Mouse (Mus musculus) cerebellum, postnatal 36 days (tissue): ENCODE measurements around the gene Ankrd26.
"Not testable (repeated sequence)": the region's sequence is repeated elsewhere in the genome, so short reads cannot be mapped to it uniquely, and the experiment has no call there.

Experiments used
- DNase-seq, 2 experiments: peaks; one replicate each; pipeline ENCODE4 v3.0.0; 2021 to 2022; ENCODE audit warnings: mixed read lengths in 2 of 2

Gene Ankrd26

DNA sequence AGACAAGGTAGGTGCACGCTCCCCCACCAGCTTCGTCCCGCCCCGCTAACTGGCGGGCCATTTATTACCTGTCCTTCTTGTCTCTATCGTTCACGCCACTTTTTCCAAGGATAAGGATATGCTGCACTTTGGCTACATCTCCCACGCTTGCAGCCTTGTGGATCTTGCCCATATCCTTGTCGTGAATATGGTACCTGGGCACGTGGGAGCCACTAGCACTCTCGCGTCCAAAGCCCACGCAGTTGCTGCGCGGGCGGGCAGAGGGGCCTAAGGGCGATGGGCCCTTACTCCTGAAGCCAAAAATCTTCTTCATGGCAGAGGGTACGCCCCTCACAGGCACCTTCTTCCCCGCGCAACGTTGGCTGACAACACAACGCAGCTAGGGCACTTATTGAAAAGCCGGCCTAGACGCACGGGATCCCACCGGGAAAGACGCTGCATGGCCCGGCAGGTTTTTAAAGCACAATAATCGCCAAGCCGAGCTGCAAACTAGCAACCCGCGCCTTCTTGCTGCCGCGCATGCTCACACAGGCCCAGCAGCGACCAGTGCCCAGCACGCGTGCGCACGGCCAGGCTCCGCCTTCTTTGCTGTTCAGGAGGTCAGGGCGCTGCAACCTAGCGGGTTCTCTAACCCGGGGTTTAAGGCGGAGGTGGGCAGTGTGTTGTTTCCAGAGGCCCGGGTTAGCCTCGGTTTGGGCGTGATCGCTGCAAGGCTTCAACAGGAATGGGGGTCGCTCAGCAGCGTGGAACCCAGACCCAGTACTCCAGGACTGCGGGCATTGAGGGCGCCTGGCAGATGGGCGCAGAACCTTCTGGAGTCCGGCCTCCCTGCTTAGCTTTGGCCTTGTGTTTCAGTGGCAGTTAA is at the start of gene Ankrd26:
TSS of gene Ankrd26 (minus strand) at position 482 of the 865 bp plus-strand sequence.
- peak; percentile 95 to 96 for DNase-seq

DNA sequence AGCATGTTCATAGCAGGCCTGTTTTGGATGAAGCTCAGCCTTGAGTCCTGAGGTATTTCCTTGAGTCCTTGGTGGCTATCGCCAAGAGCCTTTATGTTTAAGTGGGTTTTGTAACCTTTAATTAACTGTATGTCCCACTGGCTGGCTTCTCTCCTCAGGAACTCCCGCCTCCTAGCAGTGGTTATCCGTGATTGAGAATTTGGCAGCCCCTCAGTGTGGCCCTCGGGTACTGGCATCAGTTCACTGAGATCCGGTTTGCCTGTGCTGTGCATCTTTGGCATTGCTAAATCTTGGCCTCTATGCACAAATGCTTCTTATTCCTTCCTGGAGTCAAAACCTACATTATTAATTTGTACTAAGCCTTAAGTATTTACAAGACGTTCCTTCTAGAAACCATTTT is 46.9 kb upstream of the Ankrd26 start:
- DNase-seq = no peak

DNA sequence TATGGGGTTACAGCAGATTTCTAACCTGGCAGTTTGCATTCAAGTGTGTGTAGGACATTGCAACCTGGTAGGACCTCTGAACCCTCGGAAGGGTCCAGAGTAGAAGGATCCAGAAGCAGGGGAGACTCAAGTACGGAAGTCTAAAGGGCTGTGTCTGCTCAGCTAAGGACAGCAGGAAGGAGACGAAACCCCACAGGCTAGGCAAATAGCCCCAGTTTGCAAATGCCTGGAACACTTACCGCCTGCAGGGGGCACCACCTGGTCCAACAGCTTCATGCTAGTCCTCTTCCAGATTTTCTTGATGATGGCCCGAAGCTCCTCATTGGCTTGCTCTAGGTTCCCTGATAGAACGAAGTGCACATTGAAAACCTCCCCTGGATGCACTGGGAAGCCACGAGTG is 43.9 kb upstream of the Ankrd26 start:
- DNase-seq = peak; percentile 41 to 52

DNA sequence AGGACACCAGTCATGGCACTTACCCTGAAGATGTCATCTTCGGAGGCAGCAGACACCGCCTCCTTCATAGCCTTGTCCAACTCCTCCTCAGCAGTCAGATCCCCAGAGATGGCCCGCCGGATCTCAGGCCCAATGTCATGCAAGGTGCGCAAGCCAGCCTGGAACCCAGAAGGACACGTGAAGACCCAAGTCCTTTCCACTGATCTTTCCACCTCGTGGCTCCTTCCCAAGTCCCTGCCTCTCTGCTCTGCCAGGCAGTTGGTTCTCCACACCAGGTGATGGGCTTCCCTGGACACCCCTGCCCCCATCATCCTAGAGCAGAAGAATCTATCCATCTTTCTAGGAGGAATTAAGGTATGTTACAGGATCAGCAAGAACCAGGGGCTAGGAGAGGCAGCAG is 41.8 kb upstream of the Ankrd26 start:
- no peak for DNase-seq

DNA sequence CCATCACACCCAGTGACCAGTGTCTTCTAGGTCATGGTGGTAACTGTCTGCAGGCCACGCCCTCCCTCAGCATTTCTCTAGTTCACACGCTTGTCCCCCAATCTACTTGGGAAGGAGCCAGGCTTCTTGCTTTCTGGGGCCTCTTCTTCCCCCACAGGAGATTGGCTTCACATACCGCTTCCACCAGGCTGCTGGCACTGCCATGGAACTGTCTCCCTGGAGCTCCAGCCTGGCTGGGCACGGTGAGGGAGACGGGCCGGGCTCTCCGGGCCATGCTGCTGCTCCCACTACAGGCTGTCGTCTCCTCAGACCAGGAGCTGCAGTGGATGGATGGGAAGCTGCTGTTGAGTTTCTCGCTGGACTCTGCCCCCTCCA is 33.6 kb upstream of the Ankrd26 start:
- DNase-seq = peak; percentile 27 to 33

DNA sequence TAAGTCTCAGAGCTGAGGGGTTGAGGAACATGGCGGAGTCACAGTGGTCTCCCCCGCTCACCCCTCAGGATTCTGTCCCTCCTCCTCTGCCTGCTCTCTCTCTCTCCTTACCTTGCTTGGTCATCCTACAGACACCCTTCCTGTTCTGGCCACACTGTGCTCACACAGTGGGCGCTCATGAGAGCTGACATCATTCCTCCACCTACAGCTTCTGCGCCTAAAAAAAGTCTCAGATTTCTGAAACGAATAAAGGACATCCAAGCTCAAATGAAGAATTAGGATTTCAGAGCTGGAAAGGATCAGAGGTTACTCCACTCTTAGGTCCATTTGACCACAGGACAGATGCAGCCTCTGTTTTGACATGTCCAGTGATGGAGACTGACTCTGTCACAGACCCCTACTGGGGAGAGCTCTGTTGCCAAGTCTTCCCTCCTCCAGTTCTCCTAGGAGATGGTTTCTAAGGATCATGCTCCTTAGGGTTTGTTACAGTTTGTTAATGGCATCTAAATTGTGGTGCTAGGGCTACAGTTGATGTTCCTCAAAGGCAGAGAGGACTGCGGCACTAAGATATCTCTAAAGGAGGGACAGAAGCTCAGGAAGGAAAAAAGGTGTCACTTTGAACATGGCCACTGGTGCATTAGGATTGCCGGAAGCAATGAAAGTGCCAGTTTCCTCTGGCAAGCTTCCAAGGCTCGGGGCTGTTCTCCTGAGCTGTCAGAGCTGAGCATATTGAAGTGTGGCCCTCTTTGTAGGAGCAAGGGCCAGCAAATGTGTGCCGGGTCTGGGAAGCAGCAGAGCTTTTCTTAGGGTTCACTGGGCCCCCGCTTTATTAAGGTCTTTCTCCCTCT is 33.0 kb upstream of the Ankrd26 start:
- DNase-seq = peak; percentile 43 to 51

DNA sequence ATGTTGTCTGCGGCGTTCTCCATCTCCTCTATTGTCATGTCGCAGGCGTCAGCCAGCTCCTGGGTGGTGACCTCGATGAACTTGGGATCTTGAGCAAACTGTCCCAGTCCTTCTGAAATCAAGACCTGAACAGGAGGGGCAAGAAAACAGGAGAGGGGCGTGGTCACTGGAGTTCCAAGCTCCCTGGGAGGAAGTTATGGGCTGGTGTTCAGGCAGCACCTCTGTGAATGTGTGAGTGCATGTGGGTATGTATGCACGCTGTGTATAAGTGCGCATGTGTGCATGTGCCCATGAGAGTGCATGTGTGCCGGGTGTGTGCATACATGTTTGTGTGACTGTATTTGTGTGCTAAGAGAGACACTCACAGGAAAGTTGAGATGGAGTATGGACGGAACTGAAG is 32.0 kb upstream of the Ankrd26 start:
- no peak for DNase-seq

DNA sequence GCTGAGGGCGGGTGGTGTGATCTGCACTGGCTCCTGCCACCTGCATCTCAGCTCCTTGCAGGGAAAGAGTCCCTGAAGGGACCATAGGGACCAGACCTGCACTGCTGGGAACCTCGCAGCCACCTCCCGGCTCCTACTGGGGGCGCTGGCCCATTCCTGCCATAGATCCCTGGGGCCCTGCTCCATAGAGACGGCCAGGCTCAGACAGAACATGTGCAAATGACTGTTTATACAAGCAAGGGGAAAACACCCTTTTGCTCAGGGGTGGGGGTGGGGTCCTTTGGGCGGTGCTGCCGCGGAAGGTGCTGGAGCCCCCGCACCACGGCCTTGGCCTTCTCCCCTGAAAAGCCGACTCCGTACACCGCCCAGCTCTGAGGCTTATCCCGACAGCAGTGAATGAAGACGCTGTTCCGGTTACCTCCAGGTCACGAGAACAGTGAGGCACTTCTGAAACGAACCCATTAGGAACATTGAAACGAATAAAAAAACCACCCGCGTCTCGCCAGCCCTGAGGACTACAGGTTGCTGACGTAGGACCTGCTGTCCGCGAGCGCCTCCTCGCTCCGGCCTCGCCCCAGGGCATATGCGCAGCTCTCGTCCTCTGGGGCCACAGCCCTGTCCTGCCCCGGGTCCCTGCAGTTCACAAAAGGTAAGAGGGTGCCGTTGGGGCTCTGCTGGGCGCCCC is 31.5 kb upstream of the Ankrd26 start:
- no peak for DNase-seq

DNA sequence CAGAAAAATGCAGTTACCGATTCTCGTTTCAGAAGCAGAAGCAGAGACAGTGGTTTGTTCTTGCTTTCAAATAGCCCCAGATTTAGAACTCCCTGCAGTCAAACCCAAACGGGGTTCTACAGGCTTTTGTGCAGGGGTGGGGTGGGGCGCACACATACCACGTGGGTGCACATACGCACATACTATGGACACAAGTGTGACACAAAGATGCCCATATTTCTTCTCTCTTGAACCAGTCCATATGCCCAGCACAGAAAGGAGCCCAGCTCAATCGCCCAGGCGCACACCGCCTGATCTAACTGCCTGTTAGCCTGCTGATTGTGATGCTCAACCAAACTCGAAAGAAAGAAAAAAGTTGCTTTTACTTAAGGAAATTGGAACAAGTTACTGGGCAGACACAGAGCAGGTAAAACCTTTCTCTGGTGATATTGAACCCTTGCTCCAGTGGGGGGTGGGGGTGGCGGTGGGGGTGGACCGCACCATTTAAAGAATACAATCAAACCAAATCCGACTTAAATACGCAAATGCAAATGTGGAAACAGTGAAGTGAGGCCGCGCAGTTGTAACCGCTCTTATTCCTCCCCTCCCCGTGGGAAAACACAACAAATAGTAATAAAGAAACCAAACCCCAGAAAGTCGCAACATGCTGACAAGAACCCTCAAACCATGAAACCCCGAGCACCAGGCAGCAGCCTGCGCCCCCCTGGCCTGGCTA is 30.8 kb upstream of the Ankrd26 start:
- DNase-seq = no peak

DNA sequence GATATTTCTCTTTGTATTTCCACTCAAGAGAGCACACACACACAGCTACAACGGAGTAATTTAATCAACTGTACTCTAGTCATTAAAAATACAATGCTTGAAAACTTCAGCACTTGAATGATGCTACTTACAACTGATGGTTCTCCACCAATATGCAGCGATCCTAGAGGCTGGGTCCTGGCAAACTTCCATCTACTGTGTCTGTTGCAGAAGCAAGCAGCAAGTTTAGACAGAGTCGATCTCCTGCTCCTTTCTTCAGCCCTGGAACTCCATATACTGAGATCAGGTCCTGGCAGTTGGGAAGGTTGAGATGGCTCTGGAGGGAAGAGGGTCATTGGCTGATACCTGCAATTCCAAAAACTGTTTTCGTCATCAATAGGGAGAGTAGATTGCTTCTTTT is 16.7 kb upstream of the Ankrd26 start:
- DNase-seq = not testable (repeated sequence)

DNA sequence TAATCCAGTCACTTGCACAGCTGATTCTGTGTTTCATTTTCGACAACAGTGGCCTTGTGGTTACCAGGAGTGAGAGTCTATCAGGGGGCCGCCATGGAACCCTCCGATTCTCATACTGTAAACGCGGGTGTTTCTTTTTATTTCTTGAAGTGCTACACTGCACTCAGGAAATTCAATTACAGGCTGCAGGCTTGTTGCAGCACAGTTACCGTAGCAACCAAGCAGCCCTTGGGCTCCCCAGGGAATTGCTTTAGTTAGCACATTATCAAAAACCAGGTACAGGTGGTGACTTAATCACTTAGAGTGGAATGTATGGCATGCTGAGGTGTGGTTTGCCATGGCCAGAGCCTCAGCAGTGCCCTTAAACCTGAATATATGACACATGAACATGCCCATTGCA is 12.3 kb upstream of the Ankrd26 start:
- DNase-seq = no peak

DNA sequence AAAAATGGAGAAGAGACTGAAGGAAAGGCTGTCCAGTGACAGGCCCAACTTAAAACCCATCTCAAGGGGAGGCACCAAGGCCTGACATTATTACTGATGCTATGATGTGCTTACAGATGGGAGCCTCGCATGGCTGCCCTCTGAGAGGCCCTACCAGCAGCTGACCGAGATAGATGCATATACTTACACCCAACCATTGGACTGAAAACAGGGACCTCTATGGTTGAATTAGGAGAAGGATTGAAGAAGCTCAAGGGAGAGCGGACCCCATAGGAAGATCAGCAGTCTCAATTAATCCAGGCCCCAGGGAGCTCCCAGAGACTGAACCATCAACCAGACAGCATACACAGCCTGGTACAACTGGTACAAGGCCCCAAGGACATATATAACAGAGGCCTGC is 5.8 kb upstream of the Ankrd26 start:
- DNase-seq = no peak

DNA sequence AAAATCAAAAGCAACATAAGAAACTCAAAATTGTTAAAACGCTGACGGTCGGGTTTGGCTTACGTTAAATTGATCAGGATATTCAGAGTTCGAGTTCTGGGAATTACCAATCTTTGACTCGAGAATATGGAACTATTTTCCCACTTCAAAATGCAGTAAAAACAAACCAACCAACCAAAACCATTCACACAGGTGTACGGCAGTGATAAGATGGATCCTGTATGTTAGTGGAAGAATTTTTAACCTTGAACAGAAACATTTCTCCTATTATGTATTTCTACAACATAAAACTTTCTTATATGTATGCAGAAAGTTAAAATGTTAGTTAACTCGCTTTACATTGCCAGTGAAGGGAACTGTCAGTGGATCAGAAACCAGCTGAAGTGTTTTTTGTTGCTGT is 801 bp downstream of the Ankrd26 start:
- no peak for DNase-seq

DNA sequence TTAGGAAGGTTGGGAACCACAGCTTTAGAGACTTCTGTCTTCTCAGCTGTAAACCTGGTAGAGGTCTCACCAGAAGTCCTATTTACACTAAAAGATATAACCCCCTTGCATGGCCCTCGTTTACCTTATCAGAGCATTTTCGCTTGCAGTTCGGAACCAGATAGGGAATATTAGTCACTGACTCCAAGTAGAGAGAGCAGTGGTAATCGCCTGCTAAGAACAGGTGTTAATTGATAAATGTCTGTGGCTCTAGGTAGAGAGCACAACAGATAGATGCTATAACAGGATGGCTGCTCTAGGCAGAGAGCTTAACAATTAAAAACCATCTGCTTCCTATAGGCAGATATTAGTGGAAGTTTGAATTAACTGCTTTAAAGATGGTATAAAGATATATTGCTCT is 23.4 kb downstream of the Ankrd26 start:
- DNase-seq = no peak

DNA sequence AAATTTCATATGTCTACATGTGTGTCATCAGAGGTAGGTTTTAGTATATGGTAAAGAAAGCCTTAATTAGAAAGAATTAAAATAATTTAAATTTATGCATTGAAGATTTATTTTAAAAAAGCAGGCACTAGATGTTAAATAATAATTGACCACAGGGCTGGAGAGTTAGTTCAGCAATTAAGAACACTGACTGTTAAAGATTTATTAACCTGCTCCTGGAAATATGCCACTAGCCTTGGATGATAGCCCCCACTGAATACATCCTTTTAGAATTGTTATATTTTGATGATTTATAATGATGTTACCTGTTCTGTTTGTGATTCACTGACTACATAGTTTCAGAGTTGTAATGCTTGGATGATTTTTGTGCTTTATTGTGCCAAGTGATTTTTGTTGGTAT is 24.8 kb downstream of the Ankrd26 start:
- not testable (repeated sequence) for DNase-seq

DNA sequence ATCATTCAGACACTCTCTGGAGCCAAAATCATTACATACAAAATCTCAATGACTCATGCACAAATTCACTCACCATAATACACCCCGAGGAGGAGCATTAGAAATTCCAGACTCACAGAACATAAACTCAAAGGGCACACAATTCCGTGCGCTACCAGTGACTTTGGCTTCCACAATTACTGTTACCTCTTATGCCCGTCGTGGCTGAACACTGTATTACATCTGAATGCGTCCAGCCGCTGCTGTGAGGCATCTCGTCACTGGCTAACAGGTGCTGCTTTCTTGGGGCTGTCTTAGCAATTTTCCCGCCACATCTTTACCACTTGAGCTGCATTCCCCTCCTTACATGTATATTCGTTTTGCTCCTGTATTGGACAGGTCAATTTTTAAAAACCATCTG is 26.7 kb downstream of the Ankrd26 start:
- DNase-seq = no peak

DNA sequence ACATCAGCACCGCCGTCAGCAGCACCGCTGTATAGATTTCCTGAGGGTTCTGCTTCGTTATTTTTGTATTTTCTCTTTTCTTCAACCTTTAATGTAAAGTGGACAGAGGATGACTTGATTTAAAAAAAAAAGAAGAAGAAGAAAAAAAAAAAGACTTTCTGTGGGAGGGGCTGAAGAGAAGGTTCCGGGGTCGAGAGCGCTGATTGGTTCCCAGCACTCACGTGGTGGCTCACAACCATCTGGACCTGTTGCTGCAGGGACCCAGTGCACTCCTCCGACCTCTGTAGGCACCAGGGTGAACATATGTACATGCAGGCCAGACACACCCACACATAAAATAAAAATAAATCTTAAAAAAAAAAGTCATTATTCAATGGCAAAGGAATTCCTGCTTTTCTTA is 28.6 kb downstream of the Ankrd26 start:
- DNase-seq = no peak

DNA sequence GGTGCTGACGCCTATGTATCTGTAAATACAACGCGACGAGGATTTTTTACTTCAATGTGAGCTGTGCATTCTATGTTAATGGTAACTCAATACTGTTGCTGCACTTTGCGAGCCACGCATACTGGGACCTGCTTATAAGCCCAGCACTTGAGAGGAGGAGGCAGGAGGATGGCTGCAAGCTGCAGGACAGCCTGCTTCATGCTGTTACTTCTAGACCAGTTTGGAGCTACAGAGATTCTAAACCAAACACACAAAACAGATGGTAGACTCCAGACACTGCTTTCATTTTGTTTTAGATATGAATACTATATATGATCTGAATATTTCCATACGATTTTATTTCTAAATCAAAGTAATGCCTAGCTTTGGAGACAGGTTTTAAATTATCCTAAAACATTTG is 41.4 kb downstream of the Ankrd26 start:
- DNase-seq = no peak

DNA sequence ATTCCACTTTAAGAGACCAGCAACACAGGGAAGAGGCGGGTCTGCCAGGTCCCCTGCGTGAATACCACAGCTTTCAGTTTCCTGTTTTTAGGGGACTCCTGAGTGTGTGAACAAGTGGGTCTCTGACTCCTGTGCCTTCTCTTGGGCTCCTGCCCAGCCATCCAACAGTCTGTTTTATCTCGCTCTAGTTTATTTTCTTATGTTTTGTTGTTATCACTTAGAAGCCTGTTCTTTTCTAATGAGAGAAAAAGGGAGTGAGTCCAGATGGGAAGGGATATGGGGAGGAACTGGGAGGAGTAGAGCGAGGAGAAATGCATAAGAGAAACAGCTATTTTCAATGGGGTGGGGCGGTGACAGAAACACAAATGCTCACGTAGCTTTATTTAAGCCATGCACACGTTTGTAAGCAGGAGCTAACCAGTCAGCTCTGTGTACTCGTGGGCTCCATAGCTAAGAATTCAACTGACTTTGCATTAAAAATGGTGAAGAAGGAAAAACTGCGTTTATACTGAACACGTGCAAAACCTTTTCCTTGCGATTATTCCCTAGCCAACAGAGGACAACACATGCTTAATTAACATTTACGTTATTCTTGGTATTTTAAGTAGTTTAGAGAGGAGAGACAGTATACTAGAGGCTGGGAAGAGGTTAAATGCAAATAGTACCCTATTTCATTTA is 48.6 kb downstream of the Ankrd26 start:
- no peak for DNase-seq

DNA sequence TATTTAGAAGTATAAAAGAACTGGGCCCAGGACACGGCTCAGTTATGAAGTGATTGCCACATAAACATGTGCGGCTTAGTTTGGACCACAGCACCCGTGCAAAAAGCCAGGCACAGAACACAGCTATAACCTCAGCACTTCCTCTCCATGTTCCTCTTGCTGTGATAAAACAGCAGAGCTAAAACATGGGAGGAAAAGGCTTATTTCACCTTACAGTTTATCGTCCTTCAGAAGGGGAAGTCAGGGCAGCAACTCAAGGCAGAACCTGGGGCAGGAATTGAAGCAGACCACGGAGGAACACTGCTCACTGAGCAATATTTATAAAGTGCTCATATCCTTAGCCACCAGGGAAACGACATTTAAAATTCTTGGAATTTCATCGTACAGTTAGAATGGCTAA is 63.0 kb downstream of the Ankrd26 start:
- no peak for DNase-seq

DNA sequence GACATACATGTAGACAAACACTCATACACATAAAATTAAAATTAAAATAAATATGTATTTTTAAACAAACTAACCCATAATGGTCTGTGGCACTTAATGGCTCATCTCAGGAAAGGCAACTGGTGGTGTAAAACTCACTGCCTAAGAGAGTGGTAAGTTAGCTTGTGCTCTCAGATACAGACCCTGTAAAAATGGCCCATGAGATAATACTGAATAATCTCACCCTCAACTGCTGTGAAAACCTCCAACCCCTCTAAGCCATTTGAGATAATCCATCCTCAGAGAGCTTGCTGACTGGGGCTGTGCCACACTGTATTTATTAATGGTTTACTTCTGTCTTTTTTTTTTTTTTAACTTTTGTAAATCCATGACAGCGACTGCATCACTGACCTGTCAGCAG is 79.9 kb downstream of the Ankrd26 start:
- no peak for DNase-seq
